Mouse (Mus musculus) erythroblast, embryonic 14.5 days (primary cell): ENCODE results near the gene Nxnl1. TPM values are rescaled to one million over a fixed set of nuclear protein-coding genes. Genes with fewer than 3 reads are reported as not detected.

Experiments
- H3K27me3 ChIP-seq: 2 replicates; pipeline ENCODE4 v1.6.1; 2012; ENCODE audit warnings: inconsistent platforms; ENCODE audit not compliant: control insufficient read depth
- H3K36me3 ChIP-seq: 2 replicates; pipeline ENCODE4 v1.6.1; 2012; ENCODE audit warnings: mild to moderate bottlenecking, inconsistent platforms; ENCODE audit not compliant: control insufficient read depth
- H3K4me1 ChIP-seq: 2 replicates; pipeline ENCODE4 v1.6.1; 2012; ENCODE audit warnings: inconsistent platforms; ENCODE audit not compliant: control insufficient read depth
- H3K4me3 ChIP-seq: replicated peaks from 2 replicates; pipeline ENCODE3; 2012; ENCODE audit warnings: moderate library complexity, mild to moderate bottlenecking, inconsistent platforms
- H3K9me3 ChIP-seq: 2 replicates; pipeline ENCODE4 v1.6.1; 2012; ENCODE audit warnings: low read length, inconsistent platforms, mixed read lengths; ENCODE audit not compliant: control insufficient read depth
- GATA1 ChIP-seq: IDR thresholded peaks from 2 replicates; pipeline ENCODE4 v1.6.1; 2012; ENCODE audit warnings: low read length, inconsistent platforms, mixed read lengths
- TAL1 ChIP-seq: IDR thresholded peaks from 3 replicates; pipeline ENCODE4 v1.6.1; 2012; ENCODE audit warnings: low read length, inconsistent platforms, mixed read lengths
- polyA plus RNA-seq: library from polyadenylated mRNA; stranded (reverse); fragments of >175 nt; gene quantifications from 2 replicates; pipeline ENCODE4 v1.2.3, GENCODE M21; 2012

Nxnl1 gene
- not detected in 2 replicates for polyA plus RNA-seq

GRCm38 (mm10) chr8:71566501-71566900, at the start of gene Nxnl1:
Nxnl1 (minus strand) TSS chr8:71566601.
- no peak for TF ChIP-seq GATA1
- TF ChIP-seq TAL1 = no peak
- no peaks in the 10 kb centered on the region for H3K36me3 ChIP-seq
- H3K27me3 ChIP-seq = peaks cover 71% of the 10 kb centered on the region
- H3K4me1 ChIP-seq = peaks cover 26% of the 10 kb centered on the region
- no peak within 1 kb of the TSS for H3K4me3 ChIP-seq
- H3K9me3 ChIP-seq = peaks cover 5% of the 10 kb centered on the region

- no peaks in the 10 kb centered on the region for H3K9me3 ChIP-seq
- TF ChIP-seq GATA1 (no peak), TAL1 (no peak)
- H3K4me1 ChIP-seq = peaks cover 36% of the 10 kb centered on the region
- peaks cover 50% of the 10 kb centered on the region for H3K36me3 ChIP-seq
- no peaks in the 10 kb centered on the region for H3K27me3 ChIP-seq
- H3K4me3 ChIP-seq = no peak overlapping the region
Observed at GRCm38 (mm10) chr8:71613418-71613817, 47.0 kb upstream of the Nxnl1 start.

GRCm38 (mm10) chr8:71612141-71612540, 45.7 kb upstream of the Nxnl1 start:
- TF ChIP-seq TAL1 (no peak), GATA1 (no peak)
- Histone ChIP-seq H3K4me3 (peak overlapping the region; percentile 93), H3K4me1 (peaks cover 41% of the 10 kb centered on the region), H3K36me3 (peaks cover 37% of the 10 kb centered on the region), H3K9me3 (no peaks in the 10 kb centered on the region), H3K27me3 (no peaks in the 10 kb centered on the region)

GRCm38 (mm10) chr8:71610822-71611651, 44.6 kb upstream of the Nxnl1 start, which contains the start of gene Colgalt1:
Colgalt1 (plus strand) TSS chr8:71610998.
- Histone ChIP-seq H3K4me1 (peaks cover 48% of the 10 kb centered on the region), H3K36me3 (peaks cover 28% of the 10 kb centered on the region)
- TF ChIP-seq TAL1 = no peak
- TF ChIP-seq GATA1 = no peak

GRCm38 (mm10) chr8:71604021-71604420, 37.6 kb upstream of the Nxnl1 start:
- peaks cover 15% of the 10 kb centered on the region for H3K4me1 ChIP-seq
- no peaks in the 10 kb centered on the region for H3K9me3 ChIP-seq
- H3K36me3 ChIP-seq = peaks cover 2% of the 10 kb centered on the region
- TF ChIP-seq TAL1 = no peak
- no peak for TF ChIP-seq GATA1
- H3K4me3 ChIP-seq = no peak overlapping the region
- H3K27me3 ChIP-seq = peaks cover 19% of the 10 kb centered on the region

More at GRCm38 (mm10) chr8:71610822-71611651, 44.6 kb upstream of the Nxnl1 start, which contains the start of gene Colgalt1:
- Histone ChIP-seq H3K4me3 (peak within 1 kb of the TSS; percentile 93), H3K9me3 (no peaks in the 10 kb centered on the region), H3K27me3 (no peaks in the 10 kb centered on the region)

GRCm38 (mm10) chr8:71602666-71603334, 36.4 kb upstream of the Nxnl1 start:
- no peak overlapping the region for H3K4me3 ChIP-seq
- TF ChIP-seq TAL1 (no peak), GATA1 (no peak)
- H3K4me1 ChIP-seq = peaks cover 11% of the 10 kb centered on the region
- peaks cover 2% of the 10 kb centered on the region for H3K36me3 ChIP-seq
- H3K27me3 ChIP-seq = peaks cover 19% of the 10 kb centered on the region
- H3K9me3 ChIP-seq = no peaks in the 10 kb centered on the region

- H3K36me3 ChIP-seq = peaks cover 5% of the 10 kb centered on the region
- no peaks in the 10 kb centered on the region for H3K9me3 ChIP-seq
- TF ChIP-seq GATA1 = no peak
- TF ChIP-seq TAL1 = no peak
- peaks cover 13% of the 10 kb centered on the region for H3K4me1 ChIP-seq
- H3K4me3 ChIP-seq = no peak overlapping the region
- H3K27me3 ChIP-seq = peaks cover 19% of the 10 kb centered on the region
Observed at GRCm38 (mm10) chr8:71601939-71602665, 35.7 kb upstream of the Nxnl1 start.

DNA sequence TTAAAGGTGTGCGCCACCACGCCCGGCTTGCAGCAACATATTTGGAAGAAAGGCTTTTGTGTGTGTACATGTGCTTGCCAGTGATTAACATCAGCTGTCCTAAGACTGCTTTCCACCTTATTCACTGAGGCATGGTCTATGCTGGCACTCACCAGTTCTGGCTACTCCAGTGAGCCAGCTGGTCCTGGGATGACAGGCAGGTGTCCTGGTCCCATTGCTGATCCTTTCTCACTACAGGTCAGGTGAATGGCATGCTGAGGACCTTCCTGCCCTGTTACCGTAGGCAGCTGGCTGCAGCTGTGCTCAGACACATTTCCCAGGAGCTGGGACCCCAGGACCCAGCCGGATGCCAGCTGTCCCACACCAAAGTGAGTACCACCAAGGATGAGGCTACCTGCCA, 32.4 kb upstream of the Nxnl1 start:
- H3K27me3 ChIP-seq = peaks cover 19% of the 10 kb centered on the region
- TF ChIP-seq GATA1 (no peak), TAL1 (no peak)
- no peak overlapping the region for H3K4me3 ChIP-seq
- peaks cover 25% of the 10 kb centered on the region for H3K4me1 ChIP-seq
- no peaks in the 10 kb centered on the region for H3K9me3 ChIP-seq
- peaks cover 16% of the 10 kb centered on the region for H3K36me3 ChIP-seq

GRCm38 (mm10) chr8:71598375-71598774, 32.0 kb upstream of the Nxnl1 start:
- no peak for TF ChIP-seq GATA1
- no peak for TF ChIP-seq TAL1
- Histone ChIP-seq H3K9me3 (no peaks in the 10 kb centered on the region), H3K36me3 (peaks cover 17% of the 10 kb centered on the region), H3K4me3 (no peak overlapping the region), H3K4me1 (peaks cover 30% of the 10 kb centered on the region), H3K27me3 (peaks cover 19% of the 10 kb centered on the region)
